Mouse (Mus musculus): ENCODE data around the gene Krtap13.

- TF ChIP-seq CTCF (IDR thresholded peaks at IDR 0.05; ENCODE audit: borderline replicate concordance, insufficient read depth, low read depth, low read length) (no peak), POLR2A (IDR thresholded peaks at IDR 0.05; ENCODE audit: borderline replicate concordance, insufficient read depth, low read length) (no peak)
Measured at GRCm38 (mm10) chr16:88701072-88701864, 50.2 kb downstream of the Krtap13 start.

Data from cerebellum, adult 2 months (tissue).